Mouse (Mus musculus): ENCODE data around the gene Drg2.
"Not testable (repeated sequence)": the region's sequence is repeated elsewhere in the genome, so short reads cannot be mapped to it uniquely, and the experiment has no call there.

The Drg2 gene

GRCm38 (mm10) chr11:60454080-60454744 lies at the start of gene Drg2:
Gene Drg2 (plus strand): TSS chr11:60454591.
- DNase-seq, result peak; percentile 88 to 92

- no peak for DNase-seq
Measured at GRCm38 (mm10) chr11:60406606-60407005, 47.8 kb upstream of the Drg2 start.

- DNase-seq, result peak in 1 of 2 experiments; percentile 88
Measured at GRCm38 (mm10) chr11:60412173-60412572, 42.2 kb upstream of the Drg2 start.

GRCm38 (mm10) chr11:60412921-60413320 lies 41.5 kb upstream of the Drg2 start:
- no peak for DNase-seq

- DNase-seq, result peak in 1 of 2 experiments; percentile 42
Measured at GRCm38 (mm10) chr11:60416590-60416962, 37.8 kb upstream of the Drg2 start.

- peak; percentile 99 for DNase-seq
Measured at GRCm38 (mm10) chr11:60416963-60417716, 37.3 kb upstream of the Drg2 start, which contains the start of gene Gid4. Gene Gid4 (plus strand): TSS chr11:60417145.

GRCm38 (mm10) chr11:60417717-60418472 lies 36.5 kb upstream of the Drg2 start, which contains the start of gene Atpaf2:
Gene Atpaf2 (minus strand): TSS chr11:60418457.
- peak in 1 of 2 experiments; percentile 69 for DNase-seq

- DNase-seq, result peak in 1 of 2 experiments; percentile 47
Measured at GRCm38 (mm10) chr11:60418473-60418803, 36.0 kb upstream of the Drg2 start.

- DNase-seq, result no peak
Measured at GRCm38 (mm10) chr11:60422046-60422668, 32.2 kb upstream of the Drg2 start.

- peak in 1 of 2 experiments; percentile 8 for DNase-seq
Measured at GRCm38 (mm10) chr11:60423006-60423405, 31.4 kb upstream of the Drg2 start.

- no peak for DNase-seq
Measured at GRCm38 (mm10) chr11:60426417-60426816, 28.0 kb upstream of the Drg2 start.

- no peak for DNase-seq
Measured at GRCm38 (mm10) chr11:60427628-60428027, 26.8 kb upstream of the Drg2 start.

- no peak for DNase-seq
Measured at GRCm38 (mm10) chr11:60433501-60433900, 20.9 kb upstream of the Drg2 start.

GRCm38 (mm10) chr11:60435133-60435532 lies 19.3 kb upstream of the Drg2 start:
- DNase-seq, result no peak

- no peak for DNase-seq
Measured at GRCm38 (mm10) chr11:60436618-60437017, 17.8 kb upstream of the Drg2 start.

- DNase-seq, result not testable (repeated sequence)
Measured at GRCm38 (mm10) chr11:60439621-60440020, 14.8 kb upstream of the Drg2 start.

- no peak for DNase-seq
Measured at GRCm38 (mm10) chr11:60440176-60440575, 14.2 kb upstream of the Drg2 start.

- no peak for DNase-seq
Measured at GRCm38 (mm10) chr11:60442896-60443295, 11.5 kb upstream of the Drg2 start.

GRCm38 (mm10) chr11:60444007-60444406 lies 10.4 kb upstream of the Drg2 start:
- no peak for DNase-seq

GRCm38 (mm10) chr11:60454745-60455087 lies 325 bp downstream of the Drg2 start:
- no peak for DNase-seq

- DNase-seq, result no peak
Measured at GRCm38 (mm10) chr11:60457973-60458372, 3.6 kb downstream of the Drg2 start.

GRCm38 (mm10) chr11:60465943-60466380 lies 11.6 kb downstream of the Drg2 start:
- DNase-seq, result peak; percentile 82 to 93

- DNase-seq, result no peak
Measured at GRCm38 (mm10) chr11:60469039-60469438, 14.6 kb downstream of the Drg2 start, which contains the start of gene Myo15. Gene Myo15 (plus strand): TSS chr11:60469339.

Measured in kidney, postnatal 25 days (tissue).